Mouse (Mus musculus): ENCODE data around the gene Susd1. TPM values are rescaled to one million over a fixed set of nuclear protein-coding genes. Genes with fewer than 3 reads are reported as not detected.

The Susd1 gene
- total and polyA plus RNA-seq, 3 experiments = 49.0 to 180 (median 67.6) TPM

- Histone ChIP-seq H3K27ac (ENCODE audit: control insufficient read depth, low read depth, low read length) (no peak overlapping the region), H3K9ac (ENCODE audit: control insufficient read depth, low read depth, low read length, poor library complexity, severe bottlenecking) (no peak overlapping the region), H3K27me3 (ENCODE audit: control insufficient read depth in 1 of 2, insufficient read depth in 2 of 2, low read length in 2 of 2) (no peaks in the 10 kb centered on the region), H3K4me3 (ENCODE audit: control insufficient read depth in 1 of 2, insufficient read depth in 1 of 2, low read depth in 2 of 2, low read length in 2 of 2) (no peak overlapping the region), H3K36me3 (ENCODE audit: control insufficient read depth in 1 of 2, insufficient read depth in 2 of 2, low read length in 2 of 2) (peaks cover 0 to 10% of the 10 kb centered on the region in 2 experiments; a peak in 2 of 4 replicates), H3K79me2 (ENCODE audit: control insufficient read depth, insufficient read depth, low read length, poor library complexity) (no peaks in the 10 kb centered on the region), H3K4me1 (ENCODE audit: control insufficient read depth in 1 of 2, insufficient read depth in 2 of 2, low read length in 2 of 2) (peaks cover 4 to 7% of the 10 kb centered on the region in 2 experiments), H3K9me3 (replicated peaks; ENCODE audit: insufficient read depth, low read length) (no peaks in the 10 kb centered on the region)
- no peak for DNase-seq (ENCODE audit: low read depth, low spot score)
- no peak for TF ChIP-seq EP300 (IDR thresholded peaks at IDR 0.05; ENCODE audit: low read depth in 1 of 2, low read length in 2 of 2)
- no peak for TF ChIP-seq MYB (IDR thresholded peaks at IDR 0.05; ENCODE audit: low read depth, low read length)
These were observed 22.8 kb upstream of the Susd1 start for GRCm38 (mm10) chr4:59461116-59461727.

- Histone ChIP-seq H3K27me3 (ENCODE audit: control insufficient read depth in 1 of 2, insufficient read depth in 2 of 2, low read length in 2 of 2) (no peaks in the 10 kb centered on the region), H3K36me3 (ENCODE audit: control insufficient read depth in 1 of 2, insufficient read depth in 2 of 2, low read length in 2 of 2) (peaks cover 0 to 9% of the 10 kb centered on the region in 2 experiments; a peak in 2 of 4 replicates), H3K79me2 (ENCODE audit: control insufficient read depth, insufficient read depth, low read length, poor library complexity) (no peaks in the 10 kb centered on the region), H3K9me3 (replicated peaks; ENCODE audit: insufficient read depth, low read length) (no peaks in the 10 kb centered on the region), H3K4me1 (ENCODE audit: control insufficient read depth in 1 of 2, insufficient read depth in 2 of 2, low read length in 2 of 2) (peaks cover 0 to 12% of the 10 kb centered on the region in 2 experiments), H3K9ac (ENCODE audit: control insufficient read depth, low read depth, low read length, poor library complexity, severe bottlenecking) (no peak overlapping the region), H3K4me3 (ENCODE audit: control insufficient read depth in 1 of 2, insufficient read depth in 1 of 2, low read depth in 2 of 2, low read length in 2 of 2) (no peak overlapping the region), H3K27ac (ENCODE audit: control insufficient read depth, low read depth, low read length) (no peak overlapping the region)
- no peak for DNase-seq (ENCODE audit: low read depth, low spot score)
- no peak for TF ChIP-seq CHD2 (IDR thresholded peaks at IDR 0.05; ENCODE audit: low read length)
- TF ChIP-seq BHLHE40 (IDR thresholded peaks at IDR 0.05; ENCODE audit: borderline replicate concordance, low read depth, low read length) = no peak
- TF ChIP-seq ZMIZ1 (IDR thresholded peaks at IDR 0.05; ENCODE audit: low read depth, low read length) = no peak
- TF ChIP-seq TBP (IDR thresholded peaks at IDR 0.05; ENCODE audit: low read depth, low read length) = no peak
- no peak for TF ChIP-seq MAZ (IDR thresholded peaks at IDR 0.05; ENCODE audit: low read depth, low read length)
- no peak for TF ChIP-seq CTCF (IDR thresholded peaks at IDR 0.05 in 2 of 3, conservative IDR thresholded peaks at IDR 0.05 in 1 of 3; ENCODE audit: control insufficient read depth in 1 of 3, insufficient read depth in 1 of 3, low read depth in 2 of 3, low read length in 3 of 3, poor library complexity in 1 of 3, severe bottlenecking in 1 of 3)
- TF ChIP-seq ZKSCAN1 (IDR thresholded peaks at IDR 0.05; ENCODE audit: low read depth, low read length) = no peak
- no peak for TF ChIP-seq ZC3H11A (IDR thresholded peaks at IDR 0.05; ENCODE audit: low read depth, low read length)
- no peak for TF ChIP-seq USF1 (IDR thresholded peaks at IDR 0.05; ENCODE audit: low read depth, low read length)
- TF ChIP-seq POLR2AphosphoS5 (IDR thresholded peaks at IDR 0.05; ENCODE audit: borderline replicate concordance, low read depth, low read length) = no peak
- no peak for TF ChIP-seq MEF2A (IDR thresholded peaks at IDR 0.05; ENCODE audit: extremely low read depth, insufficient replicate concordance, low read depth, low read length, poor library complexity, severe bottlenecking)
- no peak for TF ChIP-seq NELFE (IDR thresholded peaks at IDR 0.05; ENCODE audit: low read depth, low read length)
These were observed 21.0 kb upstream of the Susd1 start for GRCm38 (mm10) chr4:59459216-59459955.

Data from MEL (cell line).